Mouse (Mus musculus): Measurements from ENCODE around the gene Ebpl. TPM values are rescaled to one million over a fixed set of nuclear protein-coding genes. Genes with fewer than 3 reads are reported as not detected.

Gene Ebpl
- total RNA-seq, 2 experiments from 2014 or later, result 1.1 TPM

Other genes with a start within 250 kb of the Ebpl start
- gene Sacs, start 222.0 kb downstream of the Ebpl start, total RNA-seq (2021), result 10 to 100 TPM; 27.0 to 31.9 TPM
- 100 to 1,000 TPM; 237 to 263 TPM for gene Sgcg, start 101.9 kb downstream of the Ebpl start, total RNA-seq (2021)
- gene Arl11, start 50.7 kb downstream of the Ebpl start, total RNA-seq (2021), result 1 to 10 TPM; 1.2 to 1.7 TPM
- 10 to 100 TPM; 52.1 to 53.3 TPM for gene Kpna3, start 79.4 kb upstream of the Ebpl start, total RNA-seq (2021)
- 10 to 100 TPM; 57.8 to 63.2 TPM for gene Spryd7, start 196.4 kb upstream of the Ebpl start, total RNA-seq (2021)
- gene Trim13, start 237.8 kb upstream of the Ebpl start, total RNA-seq (2021), result 1 to 10 TPM; 6.6 to 8.1 TPM
- gene Kcnrg, start 247.0 kb upstream of the Ebpl start, total RNA-seq (2021), result not detected